Comparison of ENCODE assay signal across 10 mouse cellular contexts in the genomic region with DNA sequence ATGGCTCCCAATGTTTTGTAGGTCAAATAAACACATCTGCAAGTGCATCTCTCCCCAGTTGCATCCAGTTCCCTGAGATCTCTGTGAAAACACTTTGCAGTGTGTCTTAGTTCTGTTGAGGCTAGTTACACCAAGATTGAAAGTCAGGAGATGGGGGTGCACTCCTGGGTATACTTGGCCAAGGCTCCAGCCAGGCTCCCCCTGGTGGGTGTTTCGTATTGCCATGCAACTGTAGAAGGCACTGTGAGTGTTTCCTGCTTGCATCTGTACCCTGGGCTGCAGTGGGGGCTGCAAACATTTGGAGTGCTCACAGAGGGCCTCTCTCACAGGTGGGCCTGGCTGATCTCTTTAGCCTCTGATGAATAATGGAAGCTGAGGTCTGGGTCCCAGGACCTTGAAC.
DNase-seq lines count a peak whose midpoint lies in the region; ATAC-seq lines count a peak whose summit lies in the region.
"Had no signal": no experiment of that assay in that cellular context is flagged by ENCODE, and none has a peak within 500 bp of the region (broad histone marks: within the 10 kb centered on the region; RNA-seq: fewer than 3 reads in every experiment).

No protein-coding gene starts in this region.

- H3K27ac ChIP-seq in midbrain, embryonic 15.5 days: 0 out of 2 replicates have a peak overlapping the region, but pooled peaks have one; percentile 28
- no peak overlapping the region for H3K27ac ChIP-seq in midbrain, embryonic 10.5 days (replicated peaks)
- no peak overlapping the region for H3K27ac ChIP-seq in neural tube, embryonic 11.5 days (ENCODE audit: low read depth, low read length)
- H3K27ac ChIP-seq: liver, embryonic 15.5 days; stomach, embryonic 15.5 days had no signal

- H3K9ac ChIP-seq in midbrain, embryonic 15.5 days: no peak overlapping the region
- H3K9ac ChIP-seq in neural tube, embryonic 11.5 days (ENCODE audit: low read length): no peak overlapping the region
- H3K9ac ChIP-seq: liver, embryonic 15.5 days; stomach, embryonic 15.5 days had no signal

- no peaks in the 10 kb centered on the region for H3K9me3 ChIP-seq in midbrain, embryonic 15.5 days
- peaks cover 3% of the 10 kb centered on the region; the same call in 1 of the 2 replicates for H3K9me3 ChIP-seq in midbrain, embryonic 10.5 days (replicated peaks)
- H3K9me3 ChIP-seq in neural tube, embryonic 11.5 days (ENCODE audit: control insufficient read depth, low read length): no peaks in the 10 kb centered on the region
- H3K9me3 ChIP-seq: liver, embryonic 15.5 days; stomach, embryonic 15.5 days had no signal

- H3K4me2 ChIP-seq in midbrain, embryonic 15.5 days: no peak overlapping the region
- H3K4me2 ChIP-seq in neural tube, embryonic 11.5 days (ENCODE audit: low read depth): no peak overlapping the region
- H3K4me2 ChIP-seq: liver, embryonic 15.5 days; stomach, embryonic 15.5 days had no signal

- ATAC-seq in midbrain, embryonic 15.5 days (replicated peaks): no peak
- ATAC-seq in neural tube, embryonic 11.5 days (ENCODE audit: insufficient read depth, low FRiP score, low TSS enrichment): no peak
- ATAC-seq in cerebellum, adult (ENCODE audit: insufficient number of reproducible peaks, low FRiP score, low TSS enrichment): no peak

- H3K27me3 ChIP-seq in midbrain, embryonic 15.5 days (replicated peaks): no peaks in the 10 kb centered on the region
- no peaks in the 10 kb centered on the region for H3K27me3 ChIP-seq in midbrain, embryonic 10.5 days (ENCODE audit: low read depth, poor library complexity, severe bottlenecking)
- no peaks in the 10 kb centered on the region for H3K27me3 ChIP-seq in neural tube, embryonic 11.5 days (ENCODE audit: control insufficient read depth, insufficient read depth, low read length)
- H3K27me3 ChIP-seq: liver, embryonic 15.5 days; stomach, embryonic 15.5 days had no signal

- whole genome bisulfite sequencing in midbrain, embryonic 15.5 days: 39% methylated on average over 1 of the region's 1 CpGs
- WGBS in midbrain, embryonic 10.5 days: 54% methylated on average over 1 of the region's 1 CpGs
- 32% methylated on average over 1 of the region's 1 CpGs for WGBS in neural tube, embryonic 11.5 days

- 0 out of 2 replicates have a peak, but pooled peaks cover 4% of the 10 kb centered on the region for H3K4me1 ChIP-seq in midbrain, embryonic 15.5 days
- H3K4me1 ChIP-seq in midbrain, embryonic 10.5 days: peaks cover 5% of the 10 kb centered on the region; the same call in 1 of the 2 replicates
- no peaks in the 10 kb centered on the region for H3K4me1 ChIP-seq in neural tube, embryonic 11.5 days (ENCODE audit: control insufficient read depth, insufficient read depth, low read length)
- H3K4me1 ChIP-seq: liver, embryonic 15.5 days; stomach, embryonic 15.5 days had no signal

- peak; percentile 35 for DNase-seq in gastrocnemius, postnatal 10 days
- no peak for DNase-seq in gastrocnemius, adult 18-20 months (ENCODE audit: low spot score)
- DNase-seq in midbrain, embryonic 10.5 days (ENCODE audit: low spot score): no peak
- peak; percentile 12 for DNase-seq in forelimb bud, embryonic 11.5 days (ENCODE audit: low read depth, low spot score)
- DNase-seq in neural tube, embryonic 11.5 days (ENCODE audit: low spot score): peak; percentile 12
- DNase-seq in spleen, adult 12 weeks (ENCODE audit: low spot score): no peak

- no peak overlapping the region for H3K4me3 ChIP-seq in midbrain, embryonic 15.5 days
- no peak overlapping the region for H3K4me3 ChIP-seq in midbrain, embryonic 10.5 days
- no peak overlapping the region for H3K4me3 ChIP-seq in neural tube, embryonic 11.5 days (ENCODE audit: low read depth, low read length)
- H3K4me3 ChIP-seq: liver, embryonic 15.5 days; stomach, embryonic 15.5 days had no signal

- no peaks in the 10 kb centered on the region for H3K36me3 ChIP-seq in midbrain, embryonic 15.5 days (replicated peaks)
- H3K36me3 ChIP-seq in midbrain, embryonic 10.5 days: no peaks in the 10 kb centered on the region
- H3K36me3 ChIP-seq in neural tube, embryonic 11.5 days (ENCODE audit: control insufficient read depth, insufficient read depth, low read length): no peaks in the 10 kb centered on the region
- H3K36me3 ChIP-seq: liver, embryonic 15.5 days; stomach, embryonic 15.5 days had no signal

Comparison
In these comparisons a context has a peak if more than half of its experiments do, and no peak if none do; other contexts are left out.
1. DNase-seq: peak in gastrocnemius, postnatal 10 days (single experiment), forelimb bud, embryonic 11.5 days (single experiment) and neural tube, embryonic 11.5 days (single experiment); none in gastrocnemius, adult 18-20 months (single experiment), midbrain, embryonic 10.5 days (single experiment) and spleen, adult 12 weeks (single experiment).